Mouse (Mus musculus): ENCODE results near the gene Vmn1r89.

Vmn1r89 gene

GRCm38 (mm10) chr7:13212720-13213119, at the start of gene Vmn1r89:
Gene Vmn1r89, plus strand, starts transcription at chr7:13213020.
- in situ Hi-C loops (cut with MboI, MseI): no loop called here

- in situ Hi-C loops (cut with MboI, MseI): no loop called here
Measured at GRCm38 (mm10) chr7:13260746-13261700, 48.2 kb downstream of the Vmn1r89 start.

GRCm38 (mm10) chr7:13263851-13264250, 51.0 kb downstream of the Vmn1r89 start:
- in situ Hi-C loops (cut with MboI, MseI): no loop called here

- in situ Hi-C loops (cut with MboI, MseI): no loop called here
Measured at GRCm38 (mm10) chr7:13264396-13264795, 51.6 kb downstream of the Vmn1r89 start.

GRCm38 (mm10) chr7:13268749-13269260, 56.0 kb downstream of the Vmn1r89 start:
- in situ Hi-C loops (cut with MboI, MseI): no loop called here

GRCm38 (mm10) chr7:13269394-13269793, 56.6 kb downstream of the Vmn1r89 start:
- in situ Hi-C loops (cut with MboI, MseI): no loop called here

All from T-helper 17 cell (primary cell).